Mouse (Mus musculus) hindbrain, embryonic 10.5 days (tissue): ENCODE data around the gene Nip7. TPM values are rescaled to one million over a fixed set of nuclear protein-coding genes. Genes with fewer than 3 reads are reported as not detected.
A peak's percentile ranks its signal among the peaks of the same experiment; 100 is the strongest.
"Not testable (repeated sequence)": the region's sequence is repeated elsewhere in the genome, so short reads cannot be mapped to it uniquely, and the experiment has no call there.

Experiments
- DNase-seq: peaks from one replicate; pipeline ENCODE4 v3.0.0-alpha.2; 2017; ENCODE audit warnings: low spot score
- H3K27ac ChIP-seq: fragments of 300-500 bp; sonication (generic); 2 replicates; pipeline ENCODE4 v1.5.1; 2016; ENCODE audit warnings: mild to moderate bottlenecking, moderate library complexity
- H3K27me3 ChIP-seq: fragments of 300-500 bp; sonication (generic); 2 replicates; pipeline ENCODE4 v1.6.1; 2016; ENCODE audit warnings: mild to moderate bottlenecking; ENCODE audit not compliant: poor library complexity, insufficient read depth, severe bottlenecking
- H3K36me3 ChIP-seq: fragments of 300-500 bp; sonication (generic); 2 replicates; pipeline ENCODE4 v1.6.1; 2016; ENCODE audit warnings: mild to moderate bottlenecking, moderate library complexity
- H3K4me1 ChIP-seq: fragments of 300-500 bp; sonication (generic); replicated peaks from 2 replicates; pipeline ENCODE4 v1.6.1; 2016; ENCODE audit warnings: mild to moderate bottlenecking
- H3K4me3 ChIP-seq: fragments of 300-500 bp; sonication (generic); 2 replicates; pipeline ENCODE4 v1.5.1; 2016; ENCODE audit warnings: mild to moderate bottlenecking, moderate library complexity
- H3K9me3 ChIP-seq: fragments of 300-500 bp; sonication (generic); 2 replicates; pipeline ENCODE4 v1.6.1; 2016; ENCODE audit warnings: mild to moderate bottlenecking, moderate library complexity
- WGBS: fragments of 180-500 bp; shearing (Covaris S2); methylation state at CpG from one replicate; pipeline ENCODE4 v1.1.7; 2016; 5-methylcytosine and 5-hydroxymethylcytosine counted together
- polyA plus RNA-seq: library from polyadenylated mRNA; unstranded; fragments of >200 nt; fragmentation: Nextera tagmentation; extraction: Ambion mirVana; gene quantifications from 2 replicates; pipeline ENCODE4 v1.2.1, GENCODE M21; 2016

The Nip7 gene
- polyA plus RNA-seq, 1 experiment from 2014 or later: 96.4 TPM

DNA sequence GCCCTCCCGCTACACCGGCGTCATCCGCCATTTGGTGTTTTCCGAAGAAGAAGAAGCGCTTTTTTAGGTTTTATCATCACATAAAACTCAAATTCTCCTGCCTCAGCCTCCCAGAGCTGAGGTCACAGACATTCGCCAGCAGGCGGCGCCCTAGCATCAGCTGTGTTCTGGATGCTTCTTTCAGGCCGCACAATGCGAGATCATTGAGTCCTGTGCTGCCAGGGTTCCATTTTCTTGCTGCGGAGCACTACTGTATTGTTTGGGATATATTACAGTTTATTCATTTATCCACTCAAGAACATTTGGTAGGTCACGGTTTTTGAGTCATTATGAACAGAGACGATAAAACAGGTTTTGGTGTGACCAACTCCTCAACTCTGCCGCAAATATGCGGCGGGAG lies 28.7 kb downstream of the Nip7 start:
- no peaks in the 10 kb centered on the region for H3K4me1 ChIP-seq
- 96% methylated on average over 17 of the region's 17 CpGs for WGBS
- no peaks in the 10 kb centered on the region for H3K27me3 ChIP-seq
- H3K4me3 ChIP-seq: no peak overlapping the region
- peaks cover 97% of the 10 kb centered on the region for H3K36me3 ChIP-seq
- DNase-seq: no peak
- H3K9me3 ChIP-seq: peaks cover 4% of the 10 kb centered on the region; the same call in 1 of the 2 replicates
- H3K27ac ChIP-seq: no peak overlapping the region

DNA sequence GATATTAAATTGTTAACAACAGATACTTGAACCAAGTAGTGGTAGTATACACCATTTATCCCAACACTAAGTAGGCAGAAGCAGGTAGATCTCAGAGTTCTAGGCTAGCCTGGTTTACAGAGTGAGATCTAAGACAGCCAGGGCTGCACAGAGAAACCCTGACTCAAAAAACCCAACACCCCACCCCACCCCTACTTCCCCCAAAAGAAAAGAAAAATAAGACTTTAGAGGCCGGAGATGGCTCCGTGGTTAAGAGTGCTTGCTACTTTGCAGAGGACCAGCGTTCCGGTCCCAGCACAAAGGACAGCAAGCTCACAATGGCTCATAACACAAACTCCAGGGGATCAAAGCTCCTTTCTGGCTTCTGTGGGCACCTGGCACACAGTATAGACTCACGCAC lies 29.3 kb downstream of the Nip7 start:
- Histone ChIP-seq H3K9me3 (peaks cover 4% of the 10 kb centered on the region; the same call in 1 of the 2 replicates), H3K36me3 (peaks cover 97% of the 10 kb centered on the region), H3K4me1 (no peaks in the 10 kb centered on the region), H3K27me3 (no peaks in the 10 kb centered on the region), H3K27ac (no peak overlapping the region), H3K4me3 (no peak overlapping the region)
- 97% methylated on average over 5 of the region's 5 CpGs for WGBS
- no peak for DNase-seq

GRCm38 (mm10) chr8:107088526-107089063 lies 31.9 kb downstream of the Nip7 start:
- no peak for DNase-seq
- no peak overlapping the region for H3K27ac ChIP-seq
- no peak overlapping the region for H3K4me3 ChIP-seq
- H3K27me3 ChIP-seq: no peaks in the 10 kb centered on the region
- H3K4me1 ChIP-seq: no peaks in the 10 kb centered on the region
- H3K9me3 ChIP-seq: peaks cover 4% of the 10 kb centered on the region; the same call in 1 of the 2 replicates
- H3K36me3 ChIP-seq: peaks cover 96% of the 10 kb centered on the region
- 94% methylated on average over 5 of the region's 5 CpGs for WGBS

- peaks cover 4% of the 10 kb centered on the region; the same call in 1 of the 2 replicates for H3K9me3 ChIP-seq
- H3K4me3 ChIP-seq: no peak overlapping the region
- no peak for DNase-seq
- H3K36me3 ChIP-seq: peaks cover 88% of the 10 kb centered on the region
- no peak overlapping the region for H3K27ac ChIP-seq
- 94% methylated on average over 7 of the region's 7 CpGs for WGBS
- H3K27me3 ChIP-seq: no peaks in the 10 kb centered on the region
- H3K4me1 ChIP-seq: peaks cover 18% of the 10 kb centered on the region
Observed at GRCm38 (mm10) chr8:107090531-107090930, 33.9 kb downstream of the Nip7 start.

- Histone ChIP-seq H3K9me3 (no peaks in the 10 kb centered on the region), H3K27ac (peak overlapping the region; percentile 97), H3K27me3 (no peaks in the 10 kb centered on the region), H3K4me3 (peak overlapping the region; percentile 86), H3K4me1 (peaks cover 22% of the 10 kb centered on the region), H3K36me3 (peaks cover 37% of the 10 kb centered on the region)
- DNase-seq: no peak
- 1% methylated on average over 53 of the region's 53 CpGs for WGBS
Observed at GRCm38 (mm10) chr8:107095717-107096365, 39.2 kb downstream of the Nip7 start.

GRCm38 (mm10) chr8:107096366-107097036 lies 39.8 kb downstream of the Nip7 start, which contains the start of gene Terf2:
TSS of gene Terf2 (minus strand) at chr8:107096547.
- no peaks in the 10 kb centered on the region for H3K27me3 ChIP-seq
- H3K9me3 ChIP-seq: no peaks in the 10 kb centered on the region
- H3K4me3 ChIP-seq: peak within 1 kb of the TSS; percentile 86
- peak; percentile 96 for DNase-seq
- peaks cover 31% of the 10 kb centered on the region for H3K36me3 ChIP-seq
- 4% methylated on average over 39 of the region's 39 CpGs for WGBS
- peak within 1 kb of the TSS; percentile 97 for H3K27ac ChIP-seq
- H3K4me1 ChIP-seq: peaks cover 22% of the 10 kb centered on the region

GRCm38 (mm10) chr8:107100635-107101034 lies 44.0 kb downstream of the Nip7 start:
- 88% methylated on average over 2 of the region's 2 CpGs for WGBS
- DNase-seq: no peak
- peaks cover 3% of the 10 kb centered on the region; the same call in 1 of the 2 replicates for H3K4me1 ChIP-seq
- H3K4me3 ChIP-seq: no peak overlapping the region
- no peak overlapping the region for H3K27ac ChIP-seq
- no peaks in the 10 kb centered on the region for H3K27me3 ChIP-seq
- H3K36me3 ChIP-seq: no peaks in the 10 kb centered on the region
- H3K9me3 ChIP-seq: no peaks in the 10 kb centered on the region

DNA sequence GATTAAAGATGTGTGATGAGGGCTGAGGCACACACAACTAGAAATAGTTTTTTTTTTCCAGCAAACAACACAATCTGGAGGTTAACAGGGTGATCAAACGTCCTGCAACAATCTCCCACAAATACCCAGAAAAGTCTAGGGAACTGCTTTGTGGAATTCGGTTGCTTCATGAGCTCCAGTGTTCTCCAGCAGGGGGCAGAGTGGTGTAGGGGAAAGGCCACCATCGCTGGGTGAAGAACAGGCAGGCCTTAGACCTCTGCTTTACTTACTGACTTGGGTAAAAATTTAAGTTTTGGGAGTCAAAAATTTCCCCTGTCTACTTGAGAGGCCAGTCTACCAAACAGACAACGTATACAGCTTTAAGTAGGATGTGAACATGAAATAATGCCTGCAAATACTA lies 47.9 kb downstream of the Nip7 start:
- Histone ChIP-seq H3K4me1 (peaks cover 7% of the 10 kb centered on the region; the same call in 1 of the 2 replicates), H3K9me3 (no peaks in the 10 kb centered on the region), H3K4me3 (no peak overlapping the region), H3K27ac (no peak overlapping the region), H3K27me3 (no peaks in the 10 kb centered on the region), H3K36me3 (no peaks in the 10 kb centered on the region)
- 11% methylated on average over 4 of the region's 4 CpGs for WGBS
- peak; percentile 76 for DNase-seq

DNA sequence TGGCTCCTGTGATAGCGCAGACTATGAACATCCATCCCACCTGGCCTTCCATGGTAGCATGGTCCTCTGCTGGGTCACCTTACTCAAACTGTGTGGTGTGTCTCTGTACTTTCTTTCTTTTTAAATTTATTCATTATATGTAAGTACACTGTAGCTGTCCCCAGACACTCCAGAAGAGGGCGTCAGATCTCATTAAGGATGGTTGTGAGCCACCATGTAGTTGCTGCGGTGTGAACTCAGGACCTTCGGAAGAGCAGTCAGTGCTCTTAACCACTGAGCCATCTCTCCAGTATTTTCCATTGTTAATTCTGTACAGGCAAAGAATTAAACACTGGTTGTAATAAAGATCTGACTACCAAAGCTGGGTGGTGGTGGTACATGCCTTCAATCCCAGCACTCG lies 51.4 kb downstream of the Nip7 start:
- not testable (repeated sequence) for H3K36me3 ChIP-seq, H3K9me3 ChIP-seq, H3K27me3 ChIP-seq, H3K27ac ChIP-seq, H3K4me3 ChIP-seq, DNase-seq
- H3K4me1 ChIP-seq: peaks cover 11% of the 10 kb centered on the region; the same call in 1 of the 2 replicates
- WGBS: 91% methylated on average over 5 of the region's 5 CpGs

DNA sequence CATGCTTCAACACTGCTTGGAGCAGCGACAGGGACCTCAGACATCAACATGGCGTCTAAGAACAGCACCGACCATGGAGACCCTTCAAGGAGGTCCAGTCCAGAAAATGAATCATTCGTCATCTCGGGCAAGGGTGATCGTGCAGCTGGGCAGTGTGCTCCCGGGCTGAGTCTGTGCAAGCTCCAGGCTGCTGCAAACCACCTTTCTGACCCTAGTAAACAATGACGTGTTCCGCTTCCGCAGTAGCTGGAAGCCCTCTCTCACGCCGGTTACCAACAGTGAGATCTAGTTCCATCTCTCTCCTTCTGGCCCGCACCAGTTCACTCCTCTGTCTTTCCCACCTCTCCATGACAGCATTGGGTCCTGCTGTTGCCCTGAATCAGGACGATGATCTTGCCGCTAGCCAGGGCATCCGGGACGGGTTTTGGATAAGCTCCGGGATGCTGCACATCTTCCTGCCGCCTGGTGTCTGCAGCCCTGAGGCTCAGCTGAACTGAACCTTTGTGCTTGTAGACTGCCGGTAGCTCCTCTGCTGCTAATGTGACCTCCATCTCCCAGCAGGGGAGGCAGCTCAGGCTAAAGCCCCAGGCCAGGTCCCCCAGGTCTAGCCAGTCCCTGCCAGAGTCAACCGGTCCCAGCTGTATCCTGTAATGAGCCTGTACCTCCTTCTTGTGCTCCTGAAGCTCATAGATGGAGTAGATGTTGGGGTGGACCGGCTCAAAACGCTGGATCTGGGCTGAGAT lies 52.5 kb downstream of the Nip7 start:
- Histone ChIP-seq H3K4me1 (peaks cover 20% of the 10 kb centered on the region), H3K9me3 (no peaks in the 10 kb centered on the region), H3K36me3 (no peaks in the 10 kb centered on the region), H3K27ac (peak overlapping the region; percentile 13; the same call in 1 of the 2 replicates), H3K4me3 (no peak overlapping the region), H3K27me3 (no peaks in the 10 kb centered on the region)
- 71% methylated on average over 23 of the region's 23 CpGs for WGBS
- no peak for DNase-seq

DNA sequence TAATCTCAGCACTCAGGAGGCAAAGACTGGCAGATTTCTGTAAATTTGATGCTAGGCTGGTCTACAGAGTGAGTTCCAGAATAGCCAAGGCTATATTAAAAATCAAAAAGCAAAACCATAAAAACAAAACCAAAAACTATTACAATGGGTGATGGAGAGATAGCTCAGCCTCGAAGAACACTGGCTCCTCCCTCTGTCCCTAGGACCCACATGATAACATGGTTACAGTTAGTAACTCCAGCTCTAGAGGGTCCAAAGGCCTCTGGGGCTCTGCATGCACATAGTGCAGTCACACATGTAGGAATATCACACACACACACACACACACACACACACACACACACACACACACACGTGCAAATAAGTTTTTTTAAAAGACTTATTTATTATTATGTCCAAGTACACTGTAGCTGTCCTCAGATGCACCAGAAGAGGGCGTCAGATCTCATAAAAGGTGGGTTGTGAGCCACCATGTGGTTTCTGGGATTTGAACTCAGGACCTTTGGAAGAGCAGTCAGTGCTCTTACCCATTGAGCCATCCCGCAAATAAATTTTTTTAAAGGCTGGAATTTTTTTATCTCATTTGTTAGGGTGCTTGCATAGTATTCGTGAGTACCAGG lies 53.2 kb downstream of the Nip7 start:
- no peaks in the 10 kb centered on the region for H3K27me3 ChIP-seq
- no peaks in the 10 kb centered on the region for H3K36me3 ChIP-seq
- WGBS: 91% methylated on average over 5 of the region's 5 CpGs
- DNase-seq: no peak
- H3K4me3 ChIP-seq: no peak overlapping the region
- H3K27ac ChIP-seq: no peak overlapping the region
- H3K9me3 ChIP-seq: no peaks in the 10 kb centered on the region
- H3K4me1 ChIP-seq: peaks cover 28% of the 10 kb centered on the region
